Mouse (Mus musculus): Measurements from ENCODE around the gene Dffb. TPM values are rescaled to one million over a fixed set of nuclear protein-coding genes. Genes with fewer than 3 reads are reported as not detected.

Dffb gene
- total and polyA plus RNA-seq, 3 experiments, result 25.1 to 25.2 TPM; not detected in 1

GRCm38 (mm10) chr4:154011646-154012089 lies 36.7 kb upstream of the Dffb start, which contains the start of gene Lrrc47 (continued):
- TF ChIP-seq MAZ (IDR thresholded peaks at IDR 0.05; ENCODE audit: low read depth, low read length), result peak; percentile 66; the same call in 1 of the 2 replicates
- no peak for TF ChIP-seq GATA1 (IDR thresholded peaks at IDR 0.05; ENCODE audit: low read depth, low read length)
- TF ChIP-seq RCOR1 (IDR thresholded peaks at IDR 0.05; ENCODE audit: low read depth, low read length), result no peak
- TF ChIP-seq ZMIZ1 (IDR thresholded peaks at IDR 0.05; ENCODE audit: low read depth, low read length), result peak; percentile 67
- peak; percentile 85 for TF ChIP-seq TCF12 (IDR thresholded peaks at IDR 0.05; ENCODE audit: low read depth, low read length)
- no peak for TF ChIP-seq UBTF (IDR thresholded peaks at IDR 0.05; ENCODE audit: borderline replicate concordance, insufficient read depth, low read depth, low read length)
- 0 out of 2 replicates have a peak, but pooled peaks have one; percentile 29 for TF ChIP-seq MEF2A (IDR thresholded peaks at IDR 0.05; ENCODE audit: extremely low read depth, insufficient replicate concordance, low read depth, low read length, poor library complexity, severe bottlenecking)
- no peak; the same call in 1 of the 2 replicates for TF ChIP-seq POLR2AphosphoS2 (IDR thresholded peaks at IDR 0.05; ENCODE audit: low read length)
- 0 out of 2 replicates have a peak, but pooled peaks have one; percentile 24 for TF ChIP-seq CHD1 (IDR thresholded peaks at IDR 0.05; ENCODE audit: low read depth, low read length)
- TF ChIP-seq NELFE (IDR thresholded peaks at IDR 0.05; ENCODE audit: low read depth, low read length), result peak; percentile 79
- TF ChIP-seq HCFC1 (IDR thresholded peaks at IDR 0.05; ENCODE audit: low read depth, low read length), result peak; percentile 95
- no peak for TF ChIP-seq USF2 (IDR thresholded peaks at IDR 0.05; ENCODE audit: borderline replicate concordance in 1 of 2, insufficient read depth in 1 of 2, low read depth in 1 of 2, low read length in 2 of 2)
- TF ChIP-seq ZKSCAN1 (IDR thresholded peaks at IDR 0.05; ENCODE audit: low read depth, low read length), result no peak
- no peak for TF ChIP-seq CTCF (IDR thresholded peaks at IDR 0.05 in 2 of 3, conservative IDR thresholded peaks at IDR 0.05 in 1 of 3; ENCODE audit: control insufficient read depth in 1 of 3, insufficient read depth in 1 of 3, low read depth in 2 of 3, low read length in 3 of 3, poor library complexity in 1 of 3, severe bottlenecking in 1 of 3)
- TF ChIP-seq TAL1 (IDR thresholded peaks at IDR 0.05; ENCODE audit: low read length), result no peak
- peak; percentile 38; the same call in 1 of the 2 replicates for TF ChIP-seq NRF1 (IDR thresholded peaks at IDR 0.05; ENCODE audit: insufficient read depth, low read depth, low read length, poor library complexity, severe bottlenecking)
- TF ChIP-seq ELF1 (IDR thresholded peaks at IDR 0.05; ENCODE audit: low read depth, low read length), result peak; percentile 94
- TF ChIP-seq ETS1 (IDR thresholded peaks at IDR 0.05; ENCODE audit: low read depth, low read length), result no peak
- no peak for TF ChIP-seq RAD21 (IDR thresholded peaks at IDR 0.05; ENCODE audit: low read depth, low read length)
- peak; percentile 77; the same call in 1 of the 2 replicates for TF ChIP-seq KAT2A (conservative IDR thresholded peaks at IDR 0.05; ENCODE audit: low read depth, low read length)
- TF ChIP-seq SIN3A (IDR thresholded peaks at IDR 0.05; ENCODE audit: low read length), result peak; percentile 89

- Histone ChIP-seq H3K9me3 (replicated peaks; ENCODE audit: insufficient read depth, low read length) (no peaks in the 10 kb centered on the region), H3K27me3 (ENCODE audit: control insufficient read depth in 1 of 2, insufficient read depth in 2 of 2, low read length in 2 of 2) (no peaks in the 10 kb centered on the region), H3K9ac (ENCODE audit: control insufficient read depth, low read depth, low read length, poor library complexity, severe bottlenecking) (peak overlapping the region; percentile 86), H3K27ac (ENCODE audit: control insufficient read depth, low read depth, low read length) (peak overlapping the region; percentile 32), H3K4me3 (ENCODE audit: control insufficient read depth in 1 of 2, insufficient read depth in 1 of 2, low read depth in 2 of 2, low read length in 2 of 2) (peak overlapping the region; percentile 86 to 96), H3K4me1 (ENCODE audit: control insufficient read depth in 1 of 2, insufficient read depth in 2 of 2, low read length in 2 of 2) (peaks cover 0 to 13% of the 10 kb centered on the region in 2 experiments; a peak in 2 of 4 replicates), H3K36me3 (ENCODE audit: control insufficient read depth in 1 of 2, insufficient read depth in 2 of 2, low read length in 2 of 2) (peaks cover 0 to 4% of the 10 kb centered on the region in 2 experiments; a peak in 3 of 4 replicates), H3K79me2 (ENCODE audit: control insufficient read depth, insufficient read depth, low read length, poor library complexity) (peaks cover 35% of the 10 kb centered on the region)
- TF ChIP-seq CTCF (IDR thresholded peaks at IDR 0.05 in 2 of 3, conservative IDR thresholded peaks at IDR 0.05 in 1 of 3; ENCODE audit: control insufficient read depth in 1 of 3, insufficient read depth in 1 of 3, low read depth in 2 of 3, low read length in 3 of 3, poor library complexity in 1 of 3, severe bottlenecking in 1 of 3) (peak in 1 of 3 experiments; percentile 22; a peak in 2 of 6 replicates), POLR2AphosphoS2 (IDR thresholded peaks at IDR 0.05; ENCODE audit: low read length) (0 out of 2 replicates have a peak, but pooled peaks have one; percentile 77), NELFE (IDR thresholded peaks at IDR 0.05; ENCODE audit: low read depth, low read length) (no peak)
- peak; percentile 34 for DNase-seq (ENCODE audit: low read depth, low spot score)
Measured at GRCm38 (mm10) chr4:154010907-154011645, 36.1 kb upstream of the Dffb start.

Measured in MEL (cell line).